Mouse (Mus musculus): Measurements from ENCODE around the gene Stk32c.

DNA sequence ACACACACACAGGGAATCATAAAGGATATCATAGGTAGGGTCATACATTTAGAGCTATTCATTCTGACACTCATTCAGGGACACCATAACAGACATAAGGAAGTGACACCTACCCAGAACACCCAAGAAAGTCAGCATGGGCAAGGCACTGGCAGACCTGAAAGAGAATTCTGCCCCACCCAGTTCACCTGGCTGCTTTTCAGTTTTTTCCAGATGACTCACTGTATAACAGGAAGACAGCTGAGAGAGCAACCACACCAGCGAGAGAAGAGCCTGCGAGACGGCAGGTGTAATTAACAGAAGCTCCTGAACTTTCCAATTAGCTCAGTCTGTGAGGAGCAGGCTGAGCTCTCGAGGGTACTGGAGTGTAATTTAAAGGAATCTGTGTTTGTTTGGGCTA is 44.0 kb downstream of the Stk32c start:
- TF ChIP-seq CTCF (IDR thresholded peaks at IDR 0.05; ENCODE audit: low read depth) = no peak
- no peak for TF ChIP-seq EP300 (IDR thresholded peaks at IDR 0.05; ENCODE audit: low read depth)
